Mouse (Mus musculus): ENCODE data around the gene Sval3. TPM values are rescaled to one million over a fixed set of nuclear protein-coding genes. Genes with fewer than 3 reads are reported as not detected.

Gene Sval3
- polyA plus RNA-seq (2015; fragmentation: Nextera tagmentation; extraction: Ambion mirVana), result not detected in 2 replicates

DNA sequence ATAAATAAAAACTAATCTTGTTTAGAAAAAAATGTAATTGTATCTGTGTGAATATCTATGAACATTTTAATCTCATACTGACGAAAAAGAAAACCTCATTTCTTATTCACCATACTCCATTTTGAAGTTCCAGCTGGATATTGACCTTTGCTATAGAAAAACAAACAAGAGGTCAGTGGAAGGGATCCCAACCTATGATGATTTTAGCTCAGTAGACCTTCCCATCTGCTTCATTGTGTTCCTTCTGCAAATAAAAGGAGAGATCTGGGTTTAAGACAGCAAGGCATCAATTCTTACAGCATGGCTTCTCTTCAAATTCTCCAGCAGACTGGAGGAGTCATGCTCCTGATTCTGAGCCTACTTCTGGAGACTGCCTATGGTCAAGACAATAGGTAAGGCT is at the start of gene Sval3:
TSS of gene Sval3 (plus strand) at position 301 of the 400 bp plus-strand sequence.

DNA sequence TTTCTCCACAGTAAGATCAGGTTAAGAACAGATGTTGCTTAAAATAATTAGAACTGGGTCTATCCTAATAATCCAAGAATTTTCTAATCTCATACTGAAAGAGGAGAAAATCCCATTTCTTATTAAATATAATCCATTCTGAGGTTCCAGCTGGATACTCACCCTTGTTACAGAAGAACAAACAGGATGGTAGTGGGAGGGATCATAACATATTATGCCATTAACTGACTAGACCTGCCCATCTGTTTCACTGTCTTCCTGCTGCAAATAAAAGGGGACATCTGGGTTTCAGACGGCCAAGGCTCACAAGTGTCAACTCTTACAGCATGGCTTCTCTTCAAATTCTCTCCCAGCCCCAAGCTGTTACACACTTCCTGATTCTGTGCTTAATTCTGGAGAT is 16.6 kb upstream of the Sval3 start, which contains the start of gene Sval1:
TSS of gene Sval1 (plus strand) at position 301 of the 400 bp plus-strand sequence.

Other genes starting within 250 kb of the Sval3 start
- not detected in 2 replicates for gene Olfr459, start 193.0 kb upstream of the Sval3 start, polyA plus RNA-seq (2015; fragmentation: Nextera tagmentation; extraction: Ambion mirVana)
- not detected in 2 replicates for gene Pip, start 120.6 kb upstream of the Sval3 start, polyA plus RNA-seq (2015; fragmentation: Nextera tagmentation; extraction: Ambion mirVana)
- gene Sval2, start 115.2 kb upstream of the Sval3 start, polyA plus RNA-seq (2015; fragmentation: Nextera tagmentation; extraction: Ambion mirVana), result not detected in 2 replicates
- gene Sval1, start 16.5 kb upstream of the Sval3 start, polyA plus RNA-seq (2015; fragmentation: Nextera tagmentation; extraction: Ambion mirVana), result 0.28 TPM in 1 of 2 replicates, not detected in the other
- gene Sva, start 70.3 kb downstream of the Sval3 start, polyA plus RNA-seq (2015; fragmentation: Nextera tagmentation; extraction: Ambion mirVana), result not detected in 2 replicates
- gene Tas2r139, start 172.8 kb downstream of the Sval3 start, polyA plus RNA-seq (2015; fragmentation: Nextera tagmentation; extraction: Ambion mirVana), result not detected in 2 replicates
- gene Tas2r144, start 247.2 kb downstream of the Sval3 start, polyA plus RNA-seq (2015; fragmentation: Nextera tagmentation; extraction: Ambion mirVana), result not detected in 2 replicates